Mouse (Mus musculus) ES-E14 (cell line): ENCODE measurements around the gene Iqsec2.

Experiments used
- CHD2 ChIP-seq: IDR thresholded peaks from 2 replicates; pipeline ENCODE4 v1.6.1; 2014; ENCODE audit warnings: mild to moderate bottlenecking, low read depth, low read length, inconsistent platforms
- HCFC1 ChIP-seq: IDR thresholded peaks from 2 replicates; pipeline ENCODE4 v1.6.1; 2012; ENCODE audit warnings: low read length, inconsistent platforms, borderline replicate concordance; ENCODE audit not compliant: insufficient read depth
- MAFK ChIP-seq: IDR thresholded peaks from 2 replicates; pipeline ENCODE4 v1.6.1; 2014; ENCODE audit warnings: mild to moderate bottlenecking, low read depth, low read length, inconsistent platforms; ENCODE audit not compliant: insufficient read depth
- ZC3H11A ChIP-seq: IDR thresholded peaks from 2 replicates; pipeline ENCODE4 v1.6.1; 2012; ENCODE audit warnings: low read depth, mild to moderate bottlenecking, inconsistent platforms, low read length, borderline replicate concordance
- ZNF384 ChIP-seq: IDR thresholded peaks from 2 replicates; pipeline ENCODE4 v1.6.1; 2012; ENCODE audit warnings: low read depth, low read length, inconsistent platforms

DNA sequence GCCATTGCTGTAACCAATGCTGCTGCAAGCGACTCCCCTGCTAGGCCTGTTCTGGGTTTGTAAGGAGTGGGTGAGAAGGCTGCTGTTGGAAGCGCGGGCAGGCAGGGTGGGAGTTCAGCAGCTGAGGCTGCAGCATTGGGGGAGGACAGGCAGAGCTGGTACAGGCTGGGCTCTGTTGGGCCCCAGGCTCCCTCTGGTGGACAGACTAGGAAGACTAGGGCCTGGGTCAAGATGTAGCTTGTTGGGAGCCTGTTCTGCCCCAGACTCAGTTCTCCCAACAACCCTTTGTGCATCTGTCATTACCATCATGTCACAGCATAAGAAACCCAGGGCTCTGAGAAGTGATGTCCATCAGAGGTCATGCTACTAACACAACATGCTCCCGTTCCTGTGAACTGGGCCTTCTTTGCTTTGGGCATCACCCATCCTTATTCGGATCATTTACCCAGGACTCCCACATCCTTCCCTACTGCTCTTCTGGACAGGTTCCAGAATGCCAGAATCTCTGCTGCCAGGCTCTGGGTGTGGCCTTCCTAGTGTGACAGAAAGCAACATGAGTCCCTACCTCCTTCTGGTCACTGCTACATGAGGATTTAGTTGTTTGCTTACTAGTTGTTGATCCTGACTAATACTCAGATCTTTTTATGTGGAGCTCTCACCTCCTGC is 3.5 kb downstream of the Iqsec2 start:
- TF ChIP-seq CHD2 (no peak), ZNF384 (no peak), MAFK (no peak), HCFC1 (no peak), ZC3H11A (peak; percentile 50; the same call in 1 of the 2 replicates)
